Mouse (Mus musculus): Measurements from ENCODE around the gene Glipr1l1. TPM values are rescaled to one million over a fixed set of nuclear protein-coding genes. Genes with fewer than 3 reads are reported as not detected.
"Not testable (repeated sequence)": the region's sequence is repeated elsewhere in the genome, so short reads cannot be mapped to it uniquely, and the experiment has no call there.

Gene Glipr1l1
- not detected for total RNA-seq (2021)
- long read RNA-seq, experiment 1, result 0 reads
- long read RNA-seq, experiment 2, result 0 reads

GRCm38 (mm10) chr10:112059702-112060582, at the start of gene Glipr1l1:
Glipr1l1 (plus strand) TSS chr10:112060189.
- intact Hi-C loops (cut with DNase I), result no loop called here
- no peak for DNase-seq

GRCm38 (mm10) chr10:112023585-112023984, 36.4 kb upstream of the Glipr1l1 start:
- intact Hi-C loops (cut with DNase I), result no loop called here
- no peak for DNase-seq

GRCm38 (mm10) chr10:112028689-112029088, 31.3 kb upstream of the Glipr1l1 start:
- intact Hi-C loops (cut with DNase I); DNase-seq: not testable (repeated sequence)

GRCm38 (mm10) chr10:112043523-112043922, 16.5 kb upstream of the Glipr1l1 start:
- DNase-seq; intact Hi-C loops (cut with DNase I): not testable (repeated sequence)

- intact Hi-C loops (cut with DNase I), result not testable (repeated sequence)
These were observed 15.7 kb upstream of the Glipr1l1 start for GRCm38 (mm10) chr10:112044283-112044682.

GRCm38 (mm10) chr10:112051220-112051619, 8.8 kb upstream of the Glipr1l1 start:
- intact Hi-C loops (cut with DNase I), result no loop called here

More at GRCm38 (mm10) chr10:112044283-112044682, 15.7 kb upstream of the Glipr1l1 start:
- DNase-seq, result not testable (repeated sequence)

GRCm38 (mm10) chr10:112051956-112052355, 8.0 kb upstream of the Glipr1l1 start:
- DNase-seq; intact Hi-C loops (cut with DNase I): not testable (repeated sequence)

More at GRCm38 (mm10) chr10:112051220-112051619, 8.8 kb upstream of the Glipr1l1 start:
- DNase-seq, result no peak

GRCm38 (mm10) chr10:112060583-112060934, 570 bp downstream of the Glipr1l1 start:
- DNase-seq; intact Hi-C loops (cut with DNase I): not testable (repeated sequence)

- DNase-seq, result no peak
- intact Hi-C loops (cut with DNase I), result no loop called here
These were observed 20.1 kb downstream of the Glipr1l1 start for GRCm38 (mm10) chr10:112080044-112080443.

GRCm38 (mm10) chr10:112083157-112083556, 23.2 kb downstream of the Glipr1l1 start, which contains the start of gene Glipr1l2:
Glipr1l2 (plus strand) TSS chr10:112083354.
- no peak for DNase-seq
- intact Hi-C loops (cut with DNase I), result no loop called here

GRCm38 (mm10) chr10:112105785-112106184, 45.8 kb downstream of the Glipr1l1 start:
- peak; percentile 10 to 13 for DNase-seq
- intact Hi-C loops (cut with DNase I), result loop anchor here (5.0 kb wide), 1 partner anchor 128 kb away; no protein-coding TSS in a partner anchor

- intact Hi-C loops (cut with DNase I), result no loop called here
- no peak for DNase-seq
These were observed 50.4 kb downstream of the Glipr1l1 start for GRCm38 (mm10) chr10:112110401-112110800.

GRCm38 (mm10) chr10:112125090-112125489, 65.1 kb downstream of the Glipr1l1 start:
- intact Hi-C loops (cut with DNase I); DNase-seq: not testable (repeated sequence)

GRCm38 (mm10) chr10:112127682-112128230, 67.8 kb downstream of the Glipr1l1 start:
- DNase-seq; intact Hi-C loops (cut with DNase I): not testable (repeated sequence)

Other genes with a start within 250 kb of the Glipr1l1 start
- 10 to 100 TPM; 23.7 to 26.4 TPM for gene Krr1, start 87.5 kb upstream of the Glipr1l1 start, total RNA-seq (2021)
- gene Glipr1, start 57.6 kb upstream of the Glipr1l1 start, total RNA-seq (2021), result not detected
- gene Glipr1l2, start 23.2 kb downstream of the Glipr1l1 start, total RNA-seq (2021), result not detected
- gene Glipr1l3, start 100.1 kb downstream of the Glipr1l1 start, total RNA-seq (2021), result not detected
- gene Caps2, start 103.4 kb downstream of the Glipr1l1 start, total RNA-seq (2021), result not detected
- under 1 TPM; 0.15 to 0.17 TPM for gene Kcnc2, start 210.9 kb downstream of the Glipr1l1 start, total RNA-seq (2021)

Data from gastrocnemius, postnatal 36 days (tissue).